Mouse (Mus musculus): ENCODE data around the gene Stox2. TPM values are rescaled to one million over a fixed set of nuclear protein-coding genes. Genes with fewer than 3 reads are reported as not detected.

The Stox2 gene
- total RNA-seq, 2 experiments from 2014 or later, result 77.8 to 80.3 TPM

- no peak for DNase-seq (ENCODE audit: low spot score in 2 of 2)
Measured at GRCm38 (mm10) chr8:47305880-47306279, 140.3 kb downstream of the Stox2 start.

DNA sequence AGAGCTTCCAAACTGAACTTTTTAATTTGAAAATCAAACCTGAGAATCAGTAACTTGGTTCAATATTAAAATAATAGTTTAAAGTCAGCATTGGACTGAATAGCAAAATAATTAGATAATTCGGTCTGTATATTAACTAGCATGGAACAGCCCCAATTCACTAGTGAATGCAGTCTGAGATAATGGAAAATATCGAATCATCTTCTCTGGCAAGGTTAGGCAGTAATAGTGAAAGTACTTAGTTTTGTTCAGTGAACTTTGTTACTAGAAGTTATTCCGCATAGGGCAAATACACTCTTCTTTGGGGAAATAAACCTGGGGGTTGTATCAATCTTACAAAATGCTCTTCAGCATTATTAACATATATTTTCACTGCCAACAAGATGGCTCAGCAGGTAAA, 147.7 kb downstream of the Stox2 start:
- no peak for DNase-seq (ENCODE audit: low spot score in 2 of 2)

GRCm38 (mm10) chr8:47289641-47290040, 156.5 kb downstream of the Stox2 start:
- no peak for DNase-seq (ENCODE audit: low spot score in 2 of 2)

DNA sequence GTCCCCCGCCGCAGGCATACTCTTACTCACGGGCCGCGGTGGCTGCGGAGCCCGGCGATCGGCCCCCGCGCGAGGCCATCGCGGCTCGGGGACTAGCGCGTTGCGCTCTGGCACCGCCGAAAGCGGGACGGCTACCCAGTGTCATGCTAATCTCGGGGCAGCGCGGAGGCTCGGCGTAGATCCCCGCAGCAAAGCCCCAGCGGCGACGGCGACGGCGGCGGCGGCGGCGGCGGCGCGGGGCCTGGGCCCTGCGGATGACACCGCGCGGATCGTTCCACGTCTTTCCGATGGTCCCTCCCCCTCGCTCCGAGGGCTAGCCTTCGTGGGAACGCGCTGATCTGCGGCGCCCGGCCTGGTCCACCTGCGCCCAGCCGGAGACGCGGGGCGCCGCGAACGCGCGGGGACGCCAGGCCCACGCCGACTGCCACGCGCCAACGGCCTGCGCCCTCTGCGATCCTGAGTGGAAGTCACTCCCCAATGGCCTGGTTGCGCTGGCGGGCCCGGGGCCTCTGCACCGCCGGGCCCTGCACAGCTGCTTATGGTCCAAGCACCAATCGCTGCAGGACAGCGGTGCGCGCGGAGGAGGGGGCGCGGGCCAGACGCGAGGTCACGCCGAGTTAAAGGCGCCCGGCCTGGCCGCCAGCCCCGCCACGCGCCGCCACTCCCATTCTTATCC, 157.2 kb downstream of the Stox2 start:
- peak; percentile 54 to 72 for DNase-seq (ENCODE audit: low spot score in 2 of 2)

GRCm38 (mm10) chr8:47288131-47288865, 157.9 kb downstream of the Stox2 start:
- DNase-seq (ENCODE audit: low spot score in 2 of 2), result peak in 1 of 2 experiments; percentile 47

- DNase-seq (ENCODE audit: low spot score in 2 of 2), result peak; percentile 34 to 43
Measured at GRCm38 (mm10) chr8:47287641-47288130, 158.5 kb downstream of the Stox2 start.

- DNase-seq (ENCODE audit: low spot score in 2 of 2), result peak in 1 of 2 experiments; percentile 52
Measured at GRCm38 (mm10) chr8:47287201-47287621, 159.0 kb downstream of the Stox2 start.

GRCm38 (mm10) chr8:47286081-47286700, 160.0 kb downstream of the Stox2 start:
- DNase-seq (ENCODE audit: low spot score in 2 of 2), result no peak

DNA sequence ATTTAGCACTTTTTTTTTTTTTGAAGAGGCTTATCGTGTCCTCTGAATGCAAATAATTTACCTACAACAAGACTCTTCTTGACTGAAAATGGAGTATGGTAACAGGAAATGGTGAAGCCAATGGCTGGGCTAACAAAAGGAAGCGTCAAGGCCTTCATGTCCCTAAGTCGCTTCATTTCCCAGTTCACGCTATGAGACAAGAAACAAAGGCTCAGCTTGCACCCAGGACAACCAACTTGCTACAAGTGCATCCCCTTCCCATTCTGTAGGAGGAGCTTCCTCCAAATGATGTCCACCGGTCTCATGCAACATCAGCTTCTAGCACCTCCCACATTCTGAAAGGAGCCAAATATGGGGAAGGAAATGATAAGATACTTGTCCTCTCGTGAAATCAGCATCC, 160.7 kb downstream of the Stox2 start:
- DNase-seq (ENCODE audit: low spot score in 2 of 2), result no peak

DNA sequence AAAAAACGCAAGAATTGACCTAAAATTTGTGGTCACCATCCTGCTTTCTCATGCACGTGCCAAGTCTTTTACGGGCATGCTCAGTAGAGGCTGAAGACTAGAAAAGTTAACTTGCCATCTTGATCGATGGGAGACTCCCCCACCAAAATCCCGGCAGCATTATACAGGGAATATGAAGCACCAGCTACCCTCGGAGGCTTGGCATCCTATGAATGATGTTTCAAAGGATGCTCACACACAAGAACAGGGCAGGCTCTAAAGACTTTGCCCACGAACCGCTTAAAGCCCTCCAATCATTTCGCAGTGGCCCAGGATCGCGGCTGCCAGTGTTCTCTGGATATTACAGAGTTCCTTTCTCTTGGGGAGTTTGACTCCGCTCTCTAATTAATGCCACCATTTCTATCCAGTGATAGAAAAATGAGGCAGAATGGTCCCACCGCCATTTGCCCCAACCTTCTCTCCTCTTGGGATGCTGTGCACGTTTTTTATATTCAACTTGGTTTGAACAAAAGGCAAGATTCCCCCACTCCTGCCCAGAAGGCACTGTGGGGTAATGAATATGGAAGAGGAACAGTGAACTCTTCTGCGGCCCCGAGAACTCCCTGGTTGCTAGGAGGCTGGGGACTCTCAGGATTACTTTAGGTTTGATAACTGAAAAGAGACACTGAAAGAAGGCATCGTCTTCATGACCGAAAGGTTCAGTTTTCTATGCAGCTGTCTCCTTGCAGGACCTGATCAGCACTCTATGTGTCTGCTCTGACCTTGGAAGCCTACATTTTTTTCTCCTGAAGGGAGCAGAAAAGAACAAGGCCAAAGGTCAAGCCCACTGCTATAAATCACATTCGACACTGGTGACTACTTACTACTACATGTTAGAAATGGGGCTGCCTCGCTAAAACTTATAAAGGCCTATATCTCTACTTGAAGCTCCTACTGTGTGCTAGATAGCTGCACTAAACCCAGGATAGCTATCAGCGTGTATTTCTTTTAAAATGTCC, 161.5 kb downstream of the Stox2 start:
- DNase-seq (ENCODE audit: low spot score in 2 of 2), result no peak

DNA sequence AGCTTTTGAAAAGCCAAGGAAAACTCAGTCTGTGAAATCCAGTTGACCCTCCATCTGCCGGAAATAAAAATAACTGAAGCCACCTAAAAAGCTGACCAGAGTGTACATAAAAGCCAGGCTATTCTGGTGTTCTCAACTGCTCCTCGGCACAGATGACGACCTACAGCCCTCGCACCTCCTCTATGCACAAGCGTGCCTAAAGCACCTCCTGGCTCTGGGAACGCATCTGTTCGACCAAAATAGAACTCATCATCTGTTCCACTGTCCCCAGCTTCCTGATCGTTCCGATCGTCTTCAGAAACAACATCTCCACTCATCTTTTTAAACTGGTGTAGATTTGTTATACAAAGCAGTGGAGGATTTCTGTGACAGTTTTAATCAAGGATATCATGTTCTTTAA, 166.3 kb downstream of the Stox2 start:
- peak; percentile 22 to 33 for DNase-seq (ENCODE audit: low spot score in 2 of 2)

DNA sequence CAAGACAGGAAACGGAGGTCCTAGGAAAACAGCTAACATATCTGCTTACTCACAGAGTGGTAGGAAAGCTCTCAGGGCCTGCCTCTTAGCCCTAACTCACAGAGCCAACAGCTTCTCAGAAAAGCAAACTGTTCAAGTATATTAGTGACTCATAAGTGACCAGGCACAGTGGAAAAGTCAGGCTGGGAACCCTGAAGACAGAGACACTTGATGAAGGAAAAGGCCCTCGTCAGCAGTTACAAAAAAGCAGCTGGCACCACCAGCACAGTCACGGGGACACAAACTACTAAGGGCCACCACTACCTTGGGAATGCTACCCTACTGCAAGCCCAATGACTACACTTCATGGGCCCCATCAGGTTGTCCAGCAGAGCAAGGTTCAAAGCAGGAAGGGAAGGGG, 168.0 kb downstream of the Stox2 start:
- no peak for DNase-seq (ENCODE audit: low spot score in 2 of 2)

GRCm38 (mm10) chr8:47268931-47269330, 177.2 kb downstream of the Stox2 start:
- no peak for DNase-seq (ENCODE audit: low spot score in 2 of 2)

- peak; percentile 71 to 83 for DNase-seq (ENCODE audit: low spot score in 2 of 2)
Measured at GRCm38 (mm10) chr8:47268062-47268822, 177.9 kb downstream of the Stox2 start.

DNA sequence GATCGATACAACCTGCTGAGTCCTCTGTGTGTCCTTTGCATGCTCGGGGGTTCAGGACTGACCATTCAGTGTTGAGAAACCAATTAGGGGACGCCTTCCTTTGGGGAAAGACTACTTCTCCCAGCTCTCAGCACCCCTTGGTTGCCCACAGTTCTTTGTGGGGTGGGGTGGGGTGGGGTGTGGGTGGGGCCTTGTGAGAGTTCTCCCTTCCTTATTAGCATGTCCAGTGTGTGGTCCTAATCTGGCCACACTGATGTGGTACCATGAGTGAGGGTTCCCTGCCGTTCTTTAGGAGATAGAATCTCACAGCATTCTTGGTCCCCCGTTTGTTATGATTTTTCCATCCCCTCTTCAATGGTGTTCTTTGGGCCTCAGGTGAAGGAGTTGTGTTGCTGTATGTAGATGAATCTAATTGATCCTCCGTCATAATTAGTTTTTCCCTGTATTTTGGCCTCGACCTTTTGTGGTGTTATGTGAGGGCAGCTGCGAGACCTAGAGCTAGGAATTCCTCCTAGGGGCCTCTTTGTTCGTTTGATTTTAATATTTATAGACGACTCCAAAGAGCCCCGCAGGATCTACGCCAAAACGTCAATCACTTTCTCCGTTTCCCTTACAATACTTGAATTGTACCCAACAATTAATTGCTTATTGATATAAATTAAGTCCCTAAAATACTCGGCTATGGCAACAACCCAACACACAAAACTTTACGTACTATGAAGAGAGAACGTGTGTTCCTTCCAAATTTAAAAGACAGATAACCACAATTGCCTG, 182.9 kb downstream of the Stox2 start:
- no peak for DNase-seq (ENCODE audit: low spot score in 2 of 2)

- peak; percentile 47 to 66 for DNase-seq (ENCODE audit: low spot score in 2 of 2)
Measured at GRCm38 (mm10) chr8:47260751-47261474, 185.2 kb downstream of the Stox2 start.

DNA sequence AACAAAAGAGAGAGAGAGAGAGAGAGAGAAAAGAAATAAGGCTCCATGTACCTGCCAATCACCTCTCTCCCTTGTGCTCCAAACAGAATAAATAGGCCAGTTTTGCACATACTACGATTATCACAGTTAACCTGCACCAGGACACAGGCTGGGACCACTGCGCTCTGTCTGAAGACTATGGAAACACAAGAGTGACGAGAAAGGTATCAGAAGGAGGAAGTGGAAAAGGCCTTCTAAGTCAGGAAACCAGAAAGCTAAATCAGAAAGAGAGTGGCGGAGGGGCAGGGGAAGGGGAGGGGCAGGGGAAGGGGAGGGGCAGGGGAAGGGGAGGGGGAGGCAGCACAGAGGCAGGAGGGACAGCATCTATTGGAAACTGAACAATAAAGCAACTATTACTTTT, 195.3 kb downstream of the Stox2 start:
- DNase-seq (ENCODE audit: low spot score in 2 of 2), result no peak

DNA sequence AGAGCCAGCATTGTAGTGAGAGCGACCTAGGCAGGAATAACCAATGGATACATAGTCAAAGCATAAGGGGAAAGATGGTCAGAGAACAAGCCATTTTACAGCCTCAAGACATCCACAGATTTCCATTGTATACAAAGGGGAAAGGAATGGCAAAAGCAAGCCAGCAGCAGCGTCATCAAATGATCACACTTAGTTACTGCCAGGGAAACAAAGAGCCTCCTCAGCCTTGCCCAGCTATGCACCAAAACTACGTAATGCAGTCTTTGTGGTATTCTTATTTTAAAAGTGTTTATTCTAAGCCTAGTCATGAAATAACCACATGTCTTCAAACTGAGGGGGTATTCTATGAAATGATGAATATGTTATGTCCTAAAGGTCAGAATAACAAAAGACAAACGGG, 201.0 kb downstream of the Stox2 start:
- DNase-seq (ENCODE audit: low spot score in 2 of 2), result no peak

- DNase-seq (ENCODE audit: low spot score in 2 of 2), result peak; percentile 54 to 73
Measured at GRCm38 (mm10) chr8:47244202-47244601, 202.0 kb downstream of the Stox2 start.
